Mouse (Mus musculus) T-helper 17 cell (primary cell): Measurements from ENCODE around the gene Gm21317.
"Not testable (repeated sequence)": the region's sequence is repeated elsewhere in the genome, so short reads cannot be mapped to it uniquely, and the experiment has no call there.

Experiments used
- in situ Hi-C, 2 experiments: fragments of 300-600 bp; cut with MboI, MseI; formaldehyde crosslinking; loops; 1 replicate in 1 of 2; 2 replicates in 1 of 2; pipeline ENCODE4 v1.15.1; 2025; ENCODE audit warnings: high pct_unique_total_duplicates in 2 of 2

The Gm21317 gene

DNA sequence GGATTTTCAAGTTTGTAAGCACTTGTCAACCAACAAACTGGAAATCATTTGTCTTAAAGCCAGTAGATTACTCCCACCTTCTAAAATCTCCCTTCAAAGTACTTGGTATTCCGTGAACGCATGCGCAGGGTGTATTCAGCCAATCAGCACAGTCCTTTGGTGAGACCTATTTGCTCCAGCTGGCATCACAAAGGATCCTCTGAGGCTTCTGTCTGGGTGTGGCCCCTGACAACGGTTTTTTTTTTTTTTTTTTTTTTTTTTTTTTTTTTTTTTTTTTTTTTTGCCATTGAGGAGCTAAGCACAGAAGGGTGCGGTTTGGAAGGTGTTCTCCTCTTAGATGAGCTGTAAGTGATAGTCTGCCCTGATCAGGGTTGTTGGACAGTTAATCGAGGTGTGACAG, at the start of gene Gm21317:
Gm21317 (plus strand) TSS at position 301 of the 400 bp plus-strand sequence.
- in situ Hi-C loops = not testable (repeated sequence)
